Mouse (Mus musculus) embryonic fibroblast, embryonic 13.5 days (primary cell): ENCODE measurements around the gene Vapb.

Source experiments
- CTCF ChIP-seq: IDR thresholded peaks from 2 replicates; pipeline ENCODE4 v1.5.1; 2011; ENCODE audit warnings: mild to moderate bottlenecking, control low read depth, low read length, moderate library complexity, borderline replicate concordance; ENCODE audit not compliant: insufficient read depth
- POLR2A ChIP-seq: IDR thresholded peaks from 2 replicates; pipeline ENCODE4 v1.6.1; 2011; ENCODE audit warnings: low read depth, mild to moderate bottlenecking, control low read depth, low read length, moderate library complexity

GRCm38 (mm10) chr2:173775556-173775955, 38.2 kb downstream of the Vapb start:
- no peak for TF ChIP-seq CTCF
- no peak for TF ChIP-seq POLR2A
